Mouse (Mus musculus) G1E-ER4 (cell line): Measurements from ENCODE around the gene Rab11a. TPM values are rescaled to one million over a fixed set of nuclear protein-coding genes. Genes with fewer than 3 reads are reported as not detected.

Source experiments
- GATA1 ChIP-seq: IDR thresholded peaks from one replicate; pipeline ENCODE4 v1.8.0; 2012; ENCODE audit warnings: low read length, inconsistent platforms
- polyA plus RNA-seq: library from polyadenylated mRNA; stranded (reverse); fragments of >175 nt; gene quantifications from 2 replicates; pipeline ENCODE4 v1.2.3, GENCODE M21; 2012

Rab11a gene
- polyA plus RNA-seq, 1 experiment: 151 TPM

- TF ChIP-seq GATA1: no peak
Observed at GRCm38 (mm10) chr9:64702937-64703336, 34.6 kb downstream of the Rab11a start.

- no peak for TF ChIP-seq GATA1
Observed at GRCm38 (mm10) chr9:64702391-64702790, 35.2 kb downstream of the Rab11a start.

- TF ChIP-seq GATA1: no peak
Observed at GRCm38 (mm10) chr9:64701651-64702050, 35.9 kb downstream of the Rab11a start.

GRCm38 (mm10) chr9:64700451-64701311 lies 36.9 kb downstream of the Rab11a start:
- TF ChIP-seq GATA1: no peak

GRCm38 (mm10) chr9:64698586-64698985 lies 39.0 kb downstream of the Rab11a start:
- TF ChIP-seq GATA1: no peak

- TF ChIP-seq GATA1: no peak
Observed at GRCm38 (mm10) chr9:64697677-64698076, 39.9 kb downstream of the Rab11a start.

- TF ChIP-seq GATA1: no peak
Observed at GRCm38 (mm10) chr9:64697006-64697405, 40.6 kb downstream of the Rab11a start.

GRCm38 (mm10) chr9:64696404-64696803 lies 41.2 kb downstream of the Rab11a start:
- no peak for TF ChIP-seq GATA1

- no peak for TF ChIP-seq GATA1
Observed at GRCm38 (mm10) chr9:64695266-64695665, 42.3 kb downstream of the Rab11a start.

- no peak for TF ChIP-seq GATA1
Observed at GRCm38 (mm10) chr9:64693094-64693493, 44.5 kb downstream of the Rab11a start.

- no peak for TF ChIP-seq GATA1
Observed at GRCm38 (mm10) chr9:64691176-64691575, 46.4 kb downstream of the Rab11a start.

- no peak for TF ChIP-seq GATA1
Observed at GRCm38 (mm10) chr9:64690771-64691170, 46.8 kb downstream of the Rab11a start.

- TF ChIP-seq GATA1: no peak
Observed at GRCm38 (mm10) chr9:64688015-64688394, 49.6 kb downstream of the Rab11a start.

- no peak for TF ChIP-seq GATA1
Observed at GRCm38 (mm10) chr9:64687122-64688014, 50.2 kb downstream of the Rab11a start.

- no peak for TF ChIP-seq GATA1
Observed at GRCm38 (mm10) chr9:64668001-64668400, 69.6 kb downstream of the Rab11a start.

GRCm38 (mm10) chr9:64667513-64667912 lies 70.0 kb downstream of the Rab11a start:
- no peak for TF ChIP-seq GATA1

GRCm38 (mm10) chr9:64666549-64666948 lies 71.0 kb downstream of the Rab11a start:
- no peak for TF ChIP-seq GATA1

Other genes with a start within 250 kb of the Rab11a start
- 13.6 and 19.1 TPM in 2 replicates for gene Dennd4a, start 73.6 kb upstream of the Rab11a start, polyA plus RNA-seq
- gene Slc24a1, start 213.8 kb upstream of the Rab11a start, polyA plus RNA-seq: 0.01 TPM in 1 of 2 replicates, not detected in the other
- gene Ints14, start 223.1 kb upstream of the Rab11a start, polyA plus RNA-seq: 37.6 and 48.5 TPM in 2 replicates